Mouse (Mus musculus): Measurements from ENCODE around the gene Ddc. TPM values are rescaled to one million over a fixed set of nuclear protein-coding genes. Genes with fewer than 3 reads are reported as not detected.

Ddc gene
- polyA plus RNA-seq, 1 experiment from 2014 or later = 37.3 TPM

DNA sequence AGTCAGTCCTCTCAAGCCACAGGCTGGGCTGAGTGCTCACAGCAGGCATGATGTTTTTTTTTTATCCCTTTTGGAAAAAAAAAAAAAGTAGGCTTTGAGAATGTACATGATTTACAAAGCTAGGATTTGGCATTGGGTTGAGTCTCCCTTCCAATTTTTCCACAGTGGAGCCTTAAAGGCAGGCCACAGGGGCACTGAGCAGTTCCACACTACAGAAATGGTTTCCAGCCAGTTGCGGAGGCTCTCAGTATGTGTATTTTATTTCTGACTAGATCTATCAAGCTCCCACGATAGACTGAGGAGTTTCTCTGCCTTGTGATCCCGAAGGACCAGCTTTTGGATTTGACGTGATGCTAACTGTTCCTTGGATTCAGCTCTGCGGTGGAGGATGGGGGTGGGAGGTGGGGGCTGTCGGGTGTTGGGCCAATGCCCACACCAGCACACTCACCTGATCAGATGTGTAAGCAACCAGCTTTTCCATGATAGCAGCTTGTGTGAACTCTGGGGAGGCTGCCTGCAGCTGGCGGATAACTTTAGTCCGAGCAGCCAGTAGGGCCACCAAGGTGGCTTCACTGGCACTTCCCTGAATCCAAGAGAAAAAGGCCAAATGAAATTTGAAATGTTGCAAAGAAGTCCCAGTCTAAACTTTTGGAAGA lies 33.4 kb downstream of the Ddc start:
- H3K4me3 ChIP-seq (ENCODE audit: low read depth, low read length) = no peak overlapping the region
- H3K9ac ChIP-seq (ENCODE audit: low read length) = no peak overlapping the region
- DNase-seq (ENCODE audit: low spot score) (peak; percentile 53), ATAC-seq (replicated peaks; ENCODE audit: low FRiP score, low TSS enrichment, low read depth) (peak; percentile 43)
- H3K9me3 ChIP-seq (ENCODE audit: control insufficient read depth, low read length) = no peaks in the 10 kb centered on the region
- 61% methylated on average over 8 of the region's 8 CpGs for WGBS
- H3K36me3 ChIP-seq (ENCODE audit: control insufficient read depth, insufficient read depth, low read length) = no peaks in the 10 kb centered on the region
- peaks cover 27% of the 10 kb centered on the region; the same call in 1 of the 2 replicates for H3K4me1 ChIP-seq (replicated peaks; ENCODE audit: control insufficient read depth, insufficient read depth, low read length)
- H3K27me3 ChIP-seq (replicated peaks; ENCODE audit: control insufficient read depth, insufficient read depth, low read length) = no peaks in the 10 kb centered on the region
- H3K27ac ChIP-seq (ENCODE audit: low read depth) = peak overlapping the region; percentile 84
- H3K4me2 ChIP-seq (ENCODE audit: low read length) = no peak overlapping the region

DNA sequence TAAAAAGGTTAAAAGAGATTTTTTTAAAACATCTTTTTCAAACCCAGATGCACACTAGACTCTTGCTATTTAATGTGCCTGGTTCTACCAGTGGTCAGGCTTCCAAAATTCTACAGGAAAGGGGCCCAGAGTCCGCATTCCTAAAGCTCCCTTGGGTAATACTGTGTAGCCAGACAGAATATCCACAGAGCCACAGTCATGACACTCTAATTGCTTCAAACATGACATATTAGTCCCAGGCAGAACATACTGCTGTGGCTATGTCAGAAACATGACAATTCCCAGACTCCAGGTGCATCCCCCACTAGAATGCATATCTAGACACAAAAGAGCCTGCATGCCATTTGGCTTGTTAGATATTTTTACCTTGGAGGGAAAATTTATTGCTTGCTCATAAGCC lies 35.4 kb downstream of the Ddc start:
- Histone ChIP-seq H3K36me3 (ENCODE audit: control insufficient read depth, insufficient read depth, low read length) (no peaks in the 10 kb centered on the region), H3K9me3 (ENCODE audit: control insufficient read depth, low read length) (no peaks in the 10 kb centered on the region), H3K4me3 (ENCODE audit: low read depth, low read length) (no peak overlapping the region), H3K27me3 (replicated peaks; ENCODE audit: control insufficient read depth, insufficient read depth, low read length) (no peaks in the 10 kb centered on the region), H3K4me2 (ENCODE audit: low read length) (no peak overlapping the region), H3K4me1 (replicated peaks; ENCODE audit: control insufficient read depth, insufficient read depth, low read length) (peaks cover 19% of the 10 kb centered on the region; the same call in 1 of the 2 replicates), H3K27ac (ENCODE audit: low read depth) (peak overlapping the region; percentile 84), H3K9ac (ENCODE audit: low read length) (no peak overlapping the region)
- DNase-seq (ENCODE audit: low spot score) (peak; percentile 51), ATAC-seq (replicated peaks; ENCODE audit: low FRiP score, low TSS enrichment, low read depth) (peak; percentile 73)
- WGBS = 44% methylated on average over 1 of the region's 1 CpGs

DNA sequence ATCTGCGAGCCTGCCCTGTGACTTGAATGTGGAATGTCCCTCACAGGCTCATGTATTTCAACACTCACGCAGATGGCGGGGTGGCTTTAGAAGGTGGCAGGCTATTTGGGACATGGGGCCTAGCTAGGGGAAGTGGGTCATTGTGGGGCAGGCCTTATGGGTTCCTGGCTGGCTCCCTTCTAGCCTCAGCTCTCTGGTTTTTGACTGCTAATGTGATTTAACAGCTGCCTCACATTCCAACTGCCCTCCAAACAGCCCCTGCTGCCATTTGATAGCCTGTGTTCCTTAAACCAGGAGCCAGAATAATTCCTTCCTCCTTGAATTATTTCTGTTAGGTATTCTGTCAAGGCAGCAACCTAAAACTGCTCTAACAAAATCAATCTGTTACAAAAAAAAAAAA lies 41.0 kb downstream of the Ddc start:
- Histone ChIP-seq H3K36me3 (ENCODE audit: control insufficient read depth, insufficient read depth, low read length) (no peaks in the 10 kb centered on the region), H3K4me3 (ENCODE audit: low read depth, low read length) (no peak overlapping the region), H3K27me3 (replicated peaks; ENCODE audit: control insufficient read depth, insufficient read depth, low read length) (no peaks in the 10 kb centered on the region), H3K4me1 (replicated peaks; ENCODE audit: control insufficient read depth, insufficient read depth, low read length) (peaks cover 28% of the 10 kb centered on the region), H3K27ac (ENCODE audit: low read depth) (no peak overlapping the region), H3K9me3 (ENCODE audit: control insufficient read depth, low read length) (no peaks in the 10 kb centered on the region), H3K4me2 (ENCODE audit: low read length) (no peak overlapping the region), H3K9ac (ENCODE audit: low read length) (no peak overlapping the region)
- DNase-seq (ENCODE audit: low spot score) (peak; percentile 35), ATAC-seq (replicated peaks; ENCODE audit: low FRiP score, low TSS enrichment, low read depth) (no peak)
- WGBS = 97% methylated on average over 3 of the region's 3 CpGs

DNA sequence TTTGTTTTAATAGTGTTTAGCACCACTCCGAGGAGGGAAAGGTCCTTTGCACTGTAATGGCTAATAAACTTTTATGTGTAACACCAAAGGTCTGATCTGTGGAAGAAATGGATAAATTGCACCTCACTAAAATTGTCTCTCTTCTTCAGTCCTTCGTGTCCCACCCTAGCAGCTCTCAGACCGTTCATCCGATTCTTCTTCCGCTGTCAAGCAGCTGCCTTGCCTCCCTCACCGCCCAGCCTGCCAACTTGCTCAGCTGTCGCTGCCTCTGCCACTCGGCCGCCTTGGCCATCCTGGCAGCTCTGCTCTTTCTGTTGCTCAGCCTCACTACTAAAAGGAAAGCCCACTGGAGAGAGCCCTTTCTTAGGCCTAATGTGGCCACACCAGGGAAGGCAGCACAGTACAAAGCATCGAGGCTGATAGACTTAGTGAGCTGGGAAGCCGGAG lies 42.2 kb downstream of the Ddc start:
- H3K4me1 ChIP-seq (replicated peaks; ENCODE audit: control insufficient read depth, insufficient read depth, low read length) = peaks cover 35% of the 10 kb centered on the region
- peak overlapping the region; percentile 1; the same call in 1 of the 2 replicates for H3K9ac ChIP-seq (ENCODE audit: low read length)
- peak; percentile 54 for DNase-seq (ENCODE audit: low spot score)
- peak overlapping the region; percentile 89 for H3K27ac ChIP-seq (ENCODE audit: low read depth)
- WGBS = 52% methylated on average over 11 of the region's 11 CpGs
- H3K27me3 ChIP-seq (replicated peaks; ENCODE audit: control insufficient read depth, insufficient read depth, low read length) = no peaks in the 10 kb centered on the region
- H3K4me2 ChIP-seq (ENCODE audit: low read length) = no peak overlapping the region
- H3K36me3 ChIP-seq (ENCODE audit: control insufficient read depth, insufficient read depth, low read length) = no peaks in the 10 kb centered on the region
- no peak overlapping the region for H3K4me3 ChIP-seq (ENCODE audit: low read depth, low read length)
- no peaks in the 10 kb centered on the region for H3K9me3 ChIP-seq (ENCODE audit: control insufficient read depth, low read length)
- ATAC-seq (replicated peaks; ENCODE audit: low FRiP score, low TSS enrichment, low read depth) = no peak

DNA sequence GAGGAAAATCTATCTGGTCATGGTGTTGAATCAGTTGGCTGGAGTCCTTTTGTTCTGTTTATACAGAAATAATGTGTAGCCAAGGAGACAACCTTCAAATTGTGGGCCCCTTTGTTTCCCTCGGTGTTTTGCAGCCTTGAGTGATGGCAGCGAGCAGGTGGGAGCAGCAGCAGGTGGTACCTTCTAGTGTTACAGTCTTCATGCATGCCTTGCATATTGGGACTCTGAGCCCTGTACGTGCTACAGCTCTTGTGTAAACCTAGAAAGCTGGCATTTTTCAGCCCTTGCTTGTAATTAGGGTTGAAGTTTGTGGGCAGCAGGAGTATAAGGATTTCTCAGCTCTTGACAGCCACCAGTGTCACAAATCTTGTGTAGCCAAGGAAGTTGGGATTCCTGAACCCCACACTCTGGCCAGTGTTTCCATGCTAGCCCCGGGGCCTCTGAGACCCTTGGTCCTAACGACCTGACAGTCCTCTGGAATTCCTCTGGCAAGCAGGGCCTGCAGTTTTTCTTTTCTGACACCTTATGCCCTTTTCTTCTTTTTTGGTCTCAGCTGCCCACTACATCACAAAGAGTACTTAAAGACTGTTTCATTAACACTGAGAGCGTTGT lies 42.8 kb downstream of the Ddc start:
- DNase-seq (ENCODE audit: low spot score) = peak; percentile 51
- no peaks in the 10 kb centered on the region for H3K9me3 ChIP-seq (ENCODE audit: control insufficient read depth, low read length)
- peak overlapping the region; percentile 89 for H3K27ac ChIP-seq (ENCODE audit: low read depth)
- ATAC-seq (replicated peaks; ENCODE audit: low FRiP score, low TSS enrichment, low read depth) = no peak
- no peak overlapping the region for H3K4me3 ChIP-seq (ENCODE audit: low read depth, low read length)
- H3K4me1 ChIP-seq (replicated peaks; ENCODE audit: control insufficient read depth, insufficient read depth, low read length) = peaks cover 41% of the 10 kb centered on the region
- no peak overlapping the region for H3K4me2 ChIP-seq (ENCODE audit: low read length)
- no peaks in the 10 kb centered on the region for H3K36me3 ChIP-seq (ENCODE audit: control insufficient read depth, insufficient read depth, low read length)
- WGBS = 27% methylated on average over 6 of the region's 6 CpGs
- H3K9ac ChIP-seq (ENCODE audit: low read length) = peak overlapping the region; percentile 1; the same call in 1 of the 2 replicates
- no peaks in the 10 kb centered on the region for H3K27me3 ChIP-seq (replicated peaks; ENCODE audit: control insufficient read depth, insufficient read depth, low read length)

DNA sequence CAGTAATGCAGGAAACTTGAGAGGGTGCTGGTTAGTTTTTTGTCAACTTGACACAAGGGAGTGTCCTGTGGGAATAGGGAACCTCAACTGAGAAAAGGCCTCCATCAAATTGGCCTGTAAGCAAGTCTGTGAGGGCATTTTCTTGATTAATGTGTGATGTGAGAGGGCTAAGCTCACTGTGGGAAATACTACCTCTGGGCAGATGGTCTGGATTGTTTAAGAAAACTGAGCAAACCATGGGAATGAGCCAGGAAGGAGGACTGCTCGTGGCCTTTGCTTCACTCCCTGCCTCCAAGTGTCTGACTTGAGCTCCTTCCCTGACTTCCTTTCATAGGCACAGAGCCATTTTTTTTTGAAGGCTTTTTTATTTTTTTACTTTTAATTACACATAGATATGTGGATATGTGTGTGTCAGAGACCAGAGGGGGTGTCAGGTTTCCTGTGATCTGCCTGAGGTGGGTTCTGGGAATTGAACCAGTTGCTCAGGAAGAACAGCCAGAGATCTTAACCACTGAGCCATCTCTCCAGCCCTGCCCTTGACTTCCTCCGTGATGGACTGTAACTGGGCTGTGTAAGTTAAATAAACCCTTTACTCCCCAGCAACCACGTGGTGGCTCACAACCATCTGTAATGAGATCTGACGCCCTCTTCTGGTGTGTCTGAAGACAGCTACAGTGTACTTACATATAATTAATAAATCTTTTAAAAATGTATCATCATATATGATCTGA lies 44.0 kb downstream of the Ddc start:
- Histone ChIP-seq H3K4me3 (ENCODE audit: low read depth, low read length) (no peak overlapping the region), H3K27me3 (replicated peaks; ENCODE audit: control insufficient read depth, insufficient read depth, low read length) (no peaks in the 10 kb centered on the region), H3K9me3 (ENCODE audit: control insufficient read depth, low read length) (no peaks in the 10 kb centered on the region), H3K27ac (ENCODE audit: low read depth) (peak overlapping the region; percentile 89), H3K4me1 (replicated peaks; ENCODE audit: control insufficient read depth, insufficient read depth, low read length) (peaks cover 42% of the 10 kb centered on the region), H3K36me3 (ENCODE audit: control insufficient read depth, insufficient read depth, low read length) (no peaks in the 10 kb centered on the region), H3K4me2 (ENCODE audit: low read length) (no peak overlapping the region), H3K9ac (ENCODE audit: low read length) (no peak overlapping the region)
- peak; percentile 58 for DNase-seq (ENCODE audit: low spot score)
- WGBS = 18% methylated on average over 4 of the region's 4 CpGs
- peak; percentile 85 for ATAC-seq (replicated peaks; ENCODE audit: low FRiP score, low TSS enrichment, low read depth)

DNA sequence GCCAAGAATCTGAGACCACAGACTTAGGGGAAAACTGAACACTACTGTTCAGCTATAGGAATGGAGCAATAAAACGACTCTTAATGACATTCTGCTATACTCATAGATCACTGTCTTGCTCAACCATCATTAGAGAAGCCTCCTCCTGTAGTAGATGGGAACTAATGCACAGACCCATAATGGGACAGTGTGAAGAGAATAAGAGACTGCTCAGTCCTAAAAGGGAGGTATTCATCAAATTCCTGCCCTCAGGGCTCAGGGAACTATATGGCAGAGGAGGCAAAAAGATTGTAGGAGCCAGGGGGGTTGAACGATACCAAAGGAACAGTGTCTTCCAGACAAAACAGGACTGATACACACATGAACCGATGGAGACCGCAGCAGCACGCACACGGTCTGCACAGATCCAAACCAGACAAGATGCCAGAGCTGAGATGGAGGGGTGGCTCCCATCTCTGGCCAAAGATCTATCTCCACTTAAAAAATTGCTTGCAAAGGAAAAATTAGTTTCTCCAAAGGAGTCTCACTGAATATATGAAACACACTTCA lies 45.9 kb downstream of the Ddc start:
- ATAC-seq (replicated peaks; ENCODE audit: low FRiP score, low TSS enrichment, low read depth) (no peak), DNase-seq (ENCODE audit: low spot score) (peak; percentile 52)
- Histone ChIP-seq H3K4me1 (replicated peaks; ENCODE audit: control insufficient read depth, insufficient read depth, low read length) (peaks cover 42% of the 10 kb centered on the region), H3K4me3 (ENCODE audit: low read depth, low read length) (no peak overlapping the region), H3K27ac (ENCODE audit: low read depth) (peak overlapping the region; percentile 89), H3K36me3 (ENCODE audit: control insufficient read depth, insufficient read depth, low read length) (no peaks in the 10 kb centered on the region), H3K4me2 (ENCODE audit: low read length) (no peak overlapping the region), H3K27me3 (replicated peaks; ENCODE audit: control insufficient read depth, insufficient read depth, low read length) (no peaks in the 10 kb centered on the region), H3K9ac (ENCODE audit: low read length) (no peak overlapping the region), H3K9me3 (ENCODE audit: control insufficient read depth, low read length) (no peaks in the 10 kb centered on the region)
- WGBS = 55% methylated on average over 6 of the region's 6 CpGs

DNA sequence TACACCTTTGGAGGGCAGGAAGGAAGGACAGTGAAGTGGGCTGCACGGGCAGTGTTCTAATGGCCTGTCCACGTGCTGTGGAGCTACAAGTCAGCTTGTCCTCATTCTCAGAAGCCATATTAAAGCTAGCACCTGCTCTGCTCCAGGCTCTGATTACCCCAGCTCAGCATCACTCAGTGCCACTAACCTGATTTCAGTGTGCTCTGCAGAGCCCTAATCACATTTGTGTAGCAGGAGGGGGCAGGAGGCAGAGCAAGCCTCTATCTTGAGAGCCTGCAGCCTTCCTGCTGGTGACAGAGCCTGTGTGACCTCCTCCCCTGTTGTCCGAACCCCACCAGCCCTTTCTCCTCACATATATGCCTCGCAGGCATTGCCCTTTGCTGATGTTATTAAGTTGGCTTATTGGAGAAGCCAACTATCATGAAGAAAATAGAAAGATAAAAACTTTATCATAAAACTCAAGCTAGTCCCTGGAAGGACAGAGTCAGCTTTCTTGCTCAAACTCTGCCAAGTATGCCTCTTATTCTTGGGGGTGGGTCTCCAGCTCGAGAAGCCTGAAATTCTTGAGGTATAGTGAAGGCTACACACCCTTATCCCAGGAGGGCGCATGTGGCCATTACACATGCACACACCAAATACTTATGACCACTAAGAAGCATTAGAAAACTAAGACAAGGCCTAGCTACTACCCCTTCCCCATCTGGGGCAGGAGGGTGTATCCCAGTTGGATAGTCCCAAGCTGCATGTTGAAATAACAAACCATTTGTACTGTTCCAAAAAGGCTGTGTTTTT lies 47.3 kb downstream of the Ddc start:
- Histone ChIP-seq H3K9ac (ENCODE audit: low read length) (no peak overlapping the region), H3K4me2 (ENCODE audit: low read length) (no peak overlapping the region), H3K36me3 (ENCODE audit: control insufficient read depth, insufficient read depth, low read length) (no peaks in the 10 kb centered on the region), H3K4me3 (ENCODE audit: low read depth, low read length) (no peak overlapping the region), H3K27me3 (replicated peaks; ENCODE audit: control insufficient read depth, insufficient read depth, low read length) (no peaks in the 10 kb centered on the region), H3K9me3 (ENCODE audit: control insufficient read depth, low read length) (no peaks in the 10 kb centered on the region), H3K4me1 (replicated peaks; ENCODE audit: control insufficient read depth, insufficient read depth, low read length) (peaks cover 36% of the 10 kb centered on the region), H3K27ac (ENCODE audit: low read depth) (peak overlapping the region; percentile 52)
- 66% methylated on average over 6 of the region's 6 CpGs for WGBS
- ATAC-seq (replicated peaks; ENCODE audit: low FRiP score, low TSS enrichment, low read depth) (peak; percentile 34; the same call in 1 of the 2 replicates), DNase-seq (ENCODE audit: low spot score) (peak; percentile 55)

Data from intestine, embryonic 14.5 days (tissue).